ENCODE assay signal across 18 mouse cellular contexts in the genomic region with DNA sequence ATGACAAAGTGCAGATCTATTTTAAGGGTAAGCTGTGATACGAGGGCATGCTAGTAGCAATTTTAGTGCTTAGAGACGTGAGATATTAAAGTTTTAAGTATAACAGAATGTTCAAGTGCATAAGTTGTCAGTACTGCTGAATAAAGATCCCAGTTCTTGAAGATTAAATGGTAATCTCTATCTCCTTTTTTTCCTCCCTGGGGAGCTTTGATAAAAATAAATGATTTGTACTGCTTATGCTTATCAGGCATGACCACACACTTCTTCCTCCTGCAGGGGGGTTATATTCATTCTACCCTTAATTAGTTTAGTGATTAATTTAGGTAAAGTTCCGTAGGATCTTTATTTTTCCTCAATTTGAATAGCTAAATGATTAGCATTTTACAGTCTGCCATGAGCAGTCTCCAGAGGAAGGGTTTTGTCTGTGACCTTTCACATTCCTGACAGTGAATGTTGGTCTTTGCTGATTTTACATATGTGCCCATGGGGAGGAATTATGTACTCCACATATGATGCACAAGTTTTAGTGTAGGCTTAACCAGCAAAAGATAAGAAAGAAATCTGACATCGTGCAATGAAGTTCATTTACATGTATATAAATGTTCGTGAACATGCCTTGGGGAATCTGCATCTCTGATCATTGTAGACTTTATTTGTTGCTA.
"Had no signal": no experiment of that assay in that cellular context is flagged by ENCODE, and none has a peak within 500 bp of the region (broad histone marks: within the 10 kb centered on the region; RNA-seq: fewer than 3 reads in every experiment).

No protein-coding gene starts in this region.

- H3K27me3 ChIP-seq: liver, embryonic 13.5 days; liver, embryonic 15.5 days; neural tube, embryonic 13.5 days; neural tube, embryonic 15.5 days had no signal

- H3K4me2 ChIP-seq: liver, embryonic 11.5 days; liver, embryonic 13.5 days; liver, embryonic 15.5 days; lung, embryonic 14.5 days; neural tube, embryonic 13.5 days; neural tube, embryonic 15.5 days had no signal

- H3K4me3 ChIP-seq: liver, embryonic 13.5 days; liver, embryonic 15.5 days; myocyte; neural tube, embryonic 13.5 days; neural tube, embryonic 15.5 days had no signal

- H3K4me1 ChIP-seq: liver, embryonic 13.5 days; liver, embryonic 15.5 days; neural tube, embryonic 13.5 days; neural tube, embryonic 15.5 days had no signal

- DNase-seq: liver, embryonic 13.5 days; liver, postnatal 0 days; lung, embryonic 14.5 days; lung, postnatal 10 days; lung, postnatal 4 days; retina, postnatal 1 day; right cerebral cortex, adult 18-20 months; right cerebral cortex, postnatal 25 days; right cerebral cortex, postnatal 4 days; spleen, adult 18-20 months; thymus, adult 18-20 months; thymus, postnatal 25 days; thymus, postnatal 4 days had no signal

- ATAC-seq: liver, postnatal 0 days had no signal

- H3K27ac ChIP-seq: liver, embryonic 13.5 days; liver, embryonic 15.5 days; neural tube, embryonic 13.5 days; neural tube, embryonic 15.5 days had no signal

- H3K36me3 ChIP-seq: liver, embryonic 13.5 days; liver, embryonic 15.5 days; neural tube, embryonic 13.5 days; neural tube, embryonic 15.5 days had no signal

- H3K9ac ChIP-seq: liver, embryonic 13.5 days; liver, embryonic 15.5 days; liver, postnatal 0 days; lung, embryonic 14.5 days; neural tube, embryonic 13.5 days; neural tube, embryonic 15.5 days had no signal

- H3K9me3 ChIP-seq: liver, embryonic 13.5 days; liver, embryonic 15.5 days; neural tube, embryonic 13.5 days; neural tube, embryonic 15.5 days had no signal
